Mouse (Mus musculus) hindbrain, postnatal 0 days (tissue): ENCODE data around the gene Dctn5. TPM values are rescaled to one million over a fixed set of nuclear protein-coding genes. Genes with fewer than 3 reads are reported as not detected.

Source experiments
- ATAC-seq: fragments of 200-750 bp; cut with Nextera tagmentation; 2 replicates; pipeline ENCODE4 v1.8.0; 2017; ENCODE audit warnings: mild to moderate bottlenecking, moderate TSS enrichment, moderate library complexity
- DNase-seq: peaks from one replicate; pipeline ENCODE4 v3.0.0-alpha.2; 2015; ENCODE audit warnings: low spot score
- H3K27ac ChIP-seq: fragments of 300-500 bp; sonication (generic); 2 replicates; pipeline ENCODE4 v1.5.1; 2014; ENCODE audit warnings: mild to moderate bottlenecking
- H3K27me3 ChIP-seq: fragments of 300-500 bp; sonication (generic); 2 replicates; pipeline ENCODE4 v1.6.1; 2014; ENCODE audit warnings: low read length, mixed read lengths; ENCODE audit not compliant: insufficient read depth
- H3K36me3 ChIP-seq: fragments of 300-500 bp; sonication (generic); 2 replicates; pipeline ENCODE4 v1.6.1; 2014; ENCODE audit warnings: low read length, mixed read lengths; ENCODE audit not compliant: insufficient read depth
- H3K4me1 ChIP-seq: fragments of 300-500 bp; sonication (generic); 2 replicates; pipeline ENCODE4 v1.6.1; 2014; ENCODE audit warnings: antibody characterized with exemption, low read length, mixed read lengths; ENCODE audit not compliant: insufficient read depth
- H3K4me2 ChIP-seq: fragments of 300-500 bp; sonication (generic); 2 replicates; pipeline ENCODE4 v1.6.1; 2014; ENCODE audit warnings: low read depth, mild to moderate bottlenecking, low read length, moderate library complexity, mixed read lengths
- H3K4me3 ChIP-seq: fragments of 300-500 bp; sonication (generic); 2 replicates; pipeline ENCODE4 v1.5.1; 2014; ENCODE audit warnings: low read length
- H3K9ac ChIP-seq: fragments of 300-500 bp; sonication (generic); replicated peaks from 2 replicates; pipeline ENCODE4 v1.6.1; 2014; ENCODE audit warnings: mild to moderate bottlenecking, low read length, moderate library complexity, mixed read lengths
- H3K9me3 ChIP-seq: fragments of 300-500 bp; sonication (generic); 2 replicates; pipeline ENCODE4 v1.6.1; 2016; ENCODE audit warnings: low read length, mixed read lengths
- CTCF ChIP-seq: IDR thresholded peaks from 2 replicates; pipeline ENCODE4 v1.5.1; 2016; ENCODE audit warnings: antibody characterized with exemption, control low read depth, low read depth
- WGBS: fragments of 180-500 bp; shearing (Covaris S2); extraction: QIAGEN DNeasy Blood & Tissue Kit; methylation state at CpG from one replicate; pipeline ENCODE4 v1.1.7; 2014; 5-methylcytosine and 5-hydroxymethylcytosine counted together
- polyA plus RNA-seq: library from polyadenylated mRNA; unstranded; fragments of >200 nt; fragmentation: Nextera tagmentation; extraction: Ambion mirVana; gene quantifications from 2 replicates; pipeline ENCODE4 v1.2.1, GENCODE M21; 2015
- total RNA-seq: library from RNA; depleted of rRNA; stranded (reverse); fragments of >200 nt; gene quantifications from 2 replicates; pipeline ENCODE4 v1.2.3, GENCODE M21; 2014; rRNA removed

Dctn5 gene
- total and polyA plus RNA-seq, 2 experiments from 2014 or later: 96.1 to 154 TPM

GRCm38 (mm10) chr7:122197306-122197705 is 64.5 kb downstream of the Dctn5 start:
- Histone ChIP-seq H3K36me3 (no peaks in the 10 kb centered on the region), H3K27ac (no peak overlapping the region), H3K9me3 (no peaks in the 10 kb centered on the region), H3K4me2 (no peak overlapping the region), H3K4me1 (no peaks in the 10 kb centered on the region), H3K9ac (no peak overlapping the region), H3K27me3 (no peaks in the 10 kb centered on the region), H3K4me3 (no peak overlapping the region)
- ATAC-seq (no peak), DNase-seq (peak; percentile 72)
- peak; percentile 89 for TF ChIP-seq CTCF
- 42% methylated on average over 4 of the region's 4 CpGs for WGBS

Other genes starting within 250 kb of the Dctn5 start
- 38.1 and 39.0 TPM in 2 replicates for gene Cog7, start 151.3 kb upstream of the Dctn5 start, total RNA-seq
- gene Cog7, start 151.3 kb upstream of the Dctn5 start, polyA plus RNA-seq: 32.2 and 34.2 TPM in 2 replicates
- 24.3 and 37.5 TPM in 2 replicates for gene Gga2, start 111.8 kb upstream of the Dctn5 start, total RNA-seq
- 21.4 and 21.5 TPM in 2 replicates for gene Gga2, start 111.8 kb upstream of the Dctn5 start, polyA plus RNA-seq
- gene Ubfd1, start 65.9 kb upstream of the Dctn5 start, total RNA-seq: 127 and 130 TPM in 2 replicates
- gene Ubfd1, start 65.9 kb upstream of the Dctn5 start, polyA plus RNA-seq: 59.0 and 60.7 TPM in 2 replicates
- gene Ears2, start 65.8 kb upstream of the Dctn5 start, total RNA-seq: 14.5 and 22.0 TPM in 2 replicates
- gene Ears2, start 65.8 kb upstream of the Dctn5 start, polyA plus RNA-seq: 7.9 and 8.4 TPM in 2 replicates
- gene Ndufab1, start 31.2 kb upstream of the Dctn5 start, total RNA-seq: 41.4 and 67.2 TPM in 2 replicates
- gene Ndufab1, start 31.2 kb upstream of the Dctn5 start, polyA plus RNA-seq: 815 and 826 TPM in 2 replicates
- gene Palb2, start 56 bp upstream of the Dctn5 start, total RNA-seq: 2.6 and 5.4 TPM in 2 replicates
- 2.0 and 2.8 TPM in 2 replicates for gene Palb2, start 56 bp upstream of the Dctn5 start, polyA plus RNA-seq
- gene Plk1, start 26.4 kb downstream of the Dctn5 start, total RNA-seq: 12.0 and 15.6 TPM in 2 replicates
- gene Plk1, start 26.4 kb downstream of the Dctn5 start, polyA plus RNA-seq: 15.1 and 18.5 TPM in 2 replicates
- 1.6 and 2.0 TPM in 2 replicates for gene Ern2, start 53.2 kb downstream of the Dctn5 start, total RNA-seq
- 1.4 TPM in 2 replicates for gene Ern2, start 53.2 kb downstream of the Dctn5 start, polyA plus RNA-seq
- gene Chp2, start 86.5 kb downstream of the Dctn5 start, total RNA-seq: 0.78 and 1.0 TPM in 2 replicates
- 1.3 and 1.4 TPM in 2 replicates for gene Chp2, start 86.5 kb downstream of the Dctn5 start, polyA plus RNA-seq
- gene Prkcb, start 155.7 kb downstream of the Dctn5 start, total RNA-seq: 255 and 261 TPM in 2 replicates
- 187 and 200 TPM in 2 replicates for gene Prkcb, start 155.7 kb downstream of the Dctn5 start, polyA plus RNA-seq